Mouse (Mus musculus) hindlimb bud, embryonic 11.5 days (tissue): ENCODE data around the gene Hoxa4.

Experiments
- DNase-seq: peaks from one replicate; pipeline ENCODE4 v3.0.0-alpha.2; 2012; ENCODE audit warnings: low read depth, low spot score; ENCODE audit errors: extremely low spot score

Hoxa4 gene

GRCm38 (mm10) chr6:52217895-52218642 lies 26.5 kb upstream of the Hoxa4 start:
- no peak for DNase-seq

- no peak for DNase-seq
Observed at GRCm38 (mm10) chr6:52217459-52217768, 25.9 kb upstream of the Hoxa4 start.

- DNase-seq: no peak
Observed at GRCm38 (mm10) chr6:52216691-52217458, 25.3 kb upstream of the Hoxa4 start.

- no peak for DNase-seq
Observed at GRCm38 (mm10) chr6:52215771-52216535, 24.4 kb upstream of the Hoxa4 start.

GRCm38 (mm10) chr6:52215070-52215469 lies 23.5 kb upstream of the Hoxa4 start:
- DNase-seq: no peak

- no peak for DNase-seq
Observed at GRCm38 (mm10) chr6:52214271-52214670, 22.7 kb upstream of the Hoxa4 start.

- peak; percentile 91 for DNase-seq
Observed at GRCm38 (mm10) chr6:52213119-52213986, 21.8 kb upstream of the Hoxa4 start, which contains the start of the genes Hoxa3 and Gm28308. Hoxa3 (minus strand) TSS chr6:52213336. Gm28308 (minus strand) TSS chr6:52213339.

- no peak for DNase-seq
Observed at GRCm38 (mm10) chr6:52212556-52213118, 21.1 kb upstream of the Hoxa4 start.

GRCm38 (mm10) chr6:52211961-52212360 lies 20.4 kb upstream of the Hoxa4 start:
- no peak for DNase-seq

- DNase-seq: no peak
Observed at GRCm38 (mm10) chr6:52211170-52211935, 19.8 kb upstream of the Hoxa4 start.

GRCm38 (mm10) chr6:52209685-52210046 lies 18.1 kb upstream of the Hoxa4 start:
- DNase-seq: no peak

GRCm38 (mm10) chr6:52208868-52209684 lies 17.5 kb upstream of the Hoxa4 start:
- no peak for DNase-seq

- DNase-seq: no peak
Observed at GRCm38 (mm10) chr6:52208072-52208867, 16.7 kb upstream of the Hoxa4 start, which contains the start of gene Hoxa6. Hoxa6 (minus strand) TSS chr6:52208722.

GRCm38 (mm10) chr6:52207684-52207976 lies 16.1 kb upstream of the Hoxa4 start:
- no peak for DNase-seq

- no peak for DNase-seq
Observed at GRCm38 (mm10) chr6:52206882-52207683, 15.5 kb upstream of the Hoxa4 start.

GRCm38 (mm10) chr6:52205638-52206621 lies 14.4 kb upstream of the Hoxa4 start:
- no peak for DNase-seq
